Mouse (Mus musculus) neural tube, embryonic 13.5 days (tissue): ENCODE results near the gene Agap2. TPM values are rescaled to one million over a fixed set of nuclear protein-coding genes. Genes with fewer than 3 reads are reported as not detected.

Source experiments
- ATAC-seq: fragments of 200-750 bp; cut with Nextera tagmentation; 2 replicates; pipeline ENCODE4 v1.8.0; 2017; ENCODE audit warnings: low read depth, mild to moderate bottlenecking, moderate TSS enrichment, moderate library complexity
- H3K27ac ChIP-seq: fragments of 300-500 bp; sonication (generic); replicated peaks from 2 replicates; pipeline ENCODE4 v1.5.1; 2015; ENCODE audit warnings: moderate library complexity, mild to moderate bottlenecking, inconsistent platforms
- H3K27me3 ChIP-seq: fragments of 300-500 bp; sonication (generic); 2 replicates; pipeline ENCODE4 v1.6.1; 2015; ENCODE audit warnings: mild to moderate bottlenecking, inconsistent platforms
- H3K36me3 ChIP-seq: fragments of 300-500 bp; sonication (generic); 2 replicates; pipeline ENCODE4 v1.6.1; 2015; ENCODE audit warnings: mild to moderate bottlenecking, inconsistent platforms
- H3K4me1 ChIP-seq: fragments of 300-500 bp; sonication (generic); replicated peaks from 2 replicates; pipeline ENCODE4 v1.6.1; 2015; ENCODE audit warnings: inconsistent platforms
- H3K4me2 ChIP-seq: fragments of 300-500 bp; sonication (generic); 2 replicates; pipeline ENCODE4 v1.6.1; 2015; ENCODE audit warnings: inconsistent platforms, mild to moderate bottlenecking, moderate library complexity
- H3K4me3 ChIP-seq: fragments of 300-500 bp; sonication (generic); 2 replicates; pipeline ENCODE4 v1.5.1; 2015; ENCODE audit warnings: mild to moderate bottlenecking, inconsistent platforms
- H3K9ac ChIP-seq: fragments of 300-500 bp; sonication (generic); 2 replicates; pipeline ENCODE4 v1.6.1; 2015; ENCODE audit warnings: moderate library complexity, mild to moderate bottlenecking, inconsistent platforms
- H3K9me3 ChIP-seq: fragments of 300-500 bp; sonication (generic); 2 replicates; pipeline ENCODE4 v1.6.1; 2016; ENCODE audit warnings: inconsistent platforms
- WGBS: fragments of 180-500 bp; shearing (Covaris S2); methylation state at CpG from one replicate; pipeline ENCODE4 v1.1.7; 2015; 5-methylcytosine and 5-hydroxymethylcytosine counted together
- polyA plus RNA-seq: library from polyadenylated mRNA; unstranded; fragments of >200 nt; fragmentation: Nextera tagmentation; extraction: Ambion mirVana; gene quantifications from 2 replicates; pipeline ENCODE4 v1.2.1, GENCODE M21; 2015

Agap2 gene
- polyA plus RNA-seq, 1 experiment from 2014 or later, result 1.9 TPM

GRCm38 (mm10) chr10:127081996-127082620, 7.0 kb downstream of the Agap2 start:
- ATAC-seq, result no peak

GRCm38 (mm10) chr10:127083292-127083914, 8.3 kb downstream of the Agap2 start:
- Histone ChIP-seq H3K9ac (no peak overlapping the region), H3K36me3 (peaks cover 49% of the 10 kb centered on the region), H3K4me1 (peaks cover 43% of the 10 kb centered on the region), H3K4me2 (no peak overlapping the region), H3K9me3 (no peaks in the 10 kb centered on the region), H3K27me3 (peaks cover 79% of the 10 kb centered on the region), H3K27ac (no peak overlapping the region), H3K4me3 (no peak overlapping the region)
- WGBS, result 37% methylated on average over 8 of the region's 8 CpGs
- no peak for ATAC-seq

More at GRCm38 (mm10) chr10:127081996-127082620, 7.0 kb downstream of the Agap2 start:
- H3K4me2 ChIP-seq, result peak overlapping the region; percentile 87
- H3K4me1 ChIP-seq, result peaks cover 54% of the 10 kb centered on the region
- H3K4me3 ChIP-seq, result peak overlapping the region; percentile 82
- 0 out of 2 replicates have a peak overlapping the region, but pooled peaks have one; percentile 4 for H3K27ac ChIP-seq
- WGBS, result 32% methylated on average over 8 of the region's 8 CpGs
- H3K9ac ChIP-seq, result peak overlapping the region; percentile 96
- peaks cover 78% of the 10 kb centered on the region for H3K27me3 ChIP-seq
- peaks cover 36% of the 10 kb centered on the region for H3K36me3 ChIP-seq
- no peaks in the 10 kb centered on the region for H3K9me3 ChIP-seq

DNA sequence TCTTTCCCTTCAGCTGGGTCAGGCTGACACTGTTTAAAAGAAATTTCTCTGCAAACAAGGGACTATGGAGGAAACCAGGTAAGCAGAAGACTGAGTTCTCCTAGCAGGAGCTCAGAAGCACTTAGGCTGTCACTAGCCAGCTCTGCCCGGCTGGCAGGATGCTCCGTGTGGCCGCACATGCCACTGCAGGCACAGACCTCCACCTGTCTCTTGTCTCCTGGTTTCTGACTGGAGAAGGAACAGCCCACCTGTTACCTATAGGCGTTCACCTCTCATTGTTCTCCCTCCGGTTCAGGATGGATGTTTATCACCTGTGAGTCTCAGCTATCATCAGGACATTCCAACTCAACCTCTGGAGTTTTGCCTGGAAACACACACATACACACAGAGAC, 8.8 kb downstream of the Agap2 start:
- no peak overlapping the region for H3K9ac ChIP-seq

GRCm38 (mm10) chr10:127085052-127085451, 10.0 kb downstream of the Agap2 start:
- no peak overlapping the region for H3K9ac ChIP-seq
- H3K27me3 ChIP-seq, result peaks cover 91% of the 10 kb centered on the region
- 84% methylated on average over 9 of the region's 9 CpGs for WGBS
- H3K4me3 ChIP-seq, result no peak overlapping the region
- ATAC-seq, result no peak
- H3K27ac ChIP-seq, result no peak overlapping the region
- H3K9me3 ChIP-seq, result no peaks in the 10 kb centered on the region
- peaks cover 36% of the 10 kb centered on the region for H3K4me1 ChIP-seq
- H3K4me2 ChIP-seq, result no peak overlapping the region
- peaks cover 62% of the 10 kb centered on the region for H3K36me3 ChIP-seq

More for the DNA sequence above, 8.8 kb downstream of the Agap2 start:
- peaks cover 84% of the 10 kb centered on the region for H3K27me3 ChIP-seq
- ATAC-seq, result no peak
- peaks cover 52% of the 10 kb centered on the region for H3K36me3 ChIP-seq
- no peak overlapping the region for H3K4me2 ChIP-seq
- no peak overlapping the region for H3K27ac ChIP-seq
- H3K4me3 ChIP-seq, result no peak overlapping the region
- peaks cover 41% of the 10 kb centered on the region for H3K4me1 ChIP-seq
- no peaks in the 10 kb centered on the region for H3K9me3 ChIP-seq
- WGBS, result 49% methylated on average over 5 of the region's 5 CpGs

DNA sequence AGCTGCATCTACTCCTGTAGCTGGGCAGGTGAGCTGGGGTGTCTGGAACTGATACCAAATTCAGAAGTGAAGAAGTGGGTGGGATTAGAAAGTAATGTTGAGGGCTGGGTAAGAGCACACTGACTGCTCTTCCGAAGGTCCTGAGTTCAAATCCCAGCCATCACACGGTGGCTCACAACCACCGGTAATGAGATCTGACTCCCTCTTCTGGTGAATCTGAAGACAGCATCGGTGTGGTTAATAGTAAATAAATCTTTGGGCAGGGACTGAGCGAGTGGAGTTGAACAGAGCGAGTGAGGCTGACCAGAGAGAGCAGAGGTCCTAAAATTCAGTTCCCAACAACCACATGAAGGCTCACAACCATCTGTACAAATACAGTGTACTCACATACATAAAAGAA, 10.5 kb downstream of the Agap2 start:
- Histone ChIP-seq H3K9me3 (no peaks in the 10 kb centered on the region), H3K9ac (no peak overlapping the region), H3K4me3 (no peak overlapping the region), H3K36me3 (peaks cover 67% of the 10 kb centered on the region), H3K4me1 (peaks cover 34% of the 10 kb centered on the region), H3K27ac (no peak overlapping the region), H3K27me3 (peaks cover 91% of the 10 kb centered on the region), H3K4me2 (no peak overlapping the region)
- no peak for ATAC-seq
- 60% methylated on average over 6 of the region's 6 CpGs for WGBS

DNA sequence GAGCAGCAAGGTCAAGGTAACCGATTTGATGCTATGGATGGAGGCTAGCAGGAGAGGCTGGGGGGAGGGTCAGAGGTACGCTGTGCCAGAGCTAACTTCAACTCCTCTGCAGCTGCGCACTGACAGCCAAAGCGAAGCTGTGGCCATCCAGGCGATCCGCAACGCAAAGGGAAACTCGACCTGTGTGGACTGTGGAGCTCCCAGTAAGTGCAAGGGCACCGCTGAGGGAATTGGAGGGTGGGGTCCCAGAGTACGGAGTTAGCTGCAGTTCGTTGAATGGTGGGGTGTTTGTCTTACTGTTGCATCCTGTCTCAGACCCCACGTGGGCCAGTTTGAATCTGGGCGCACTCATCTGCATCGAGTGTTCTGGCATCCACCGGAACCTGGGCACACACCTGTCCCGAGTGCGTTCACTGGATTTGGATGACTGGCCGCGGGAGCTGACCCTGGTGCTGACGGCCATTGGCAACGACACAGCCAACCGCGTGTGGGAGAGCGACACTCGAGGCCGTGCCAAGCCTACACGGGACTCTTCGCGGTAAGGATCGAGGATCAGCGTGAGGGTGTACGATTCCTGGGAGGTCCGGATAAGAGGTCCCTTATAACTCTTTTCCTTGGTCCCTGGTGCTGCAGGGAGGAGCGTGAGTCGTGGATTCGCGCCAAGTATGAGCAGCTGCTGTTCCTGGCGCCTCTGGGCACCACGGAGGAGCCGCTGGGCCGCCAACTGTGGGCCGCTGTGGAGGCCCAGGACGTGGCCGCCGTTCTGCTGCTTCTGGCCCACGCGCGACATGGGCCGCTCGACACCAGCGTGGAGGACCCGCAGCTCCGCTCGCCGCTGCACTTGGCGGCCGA, 15.7 kb downstream of the Agap2 start:
- peak; percentile 45 for ATAC-seq

DNA sequence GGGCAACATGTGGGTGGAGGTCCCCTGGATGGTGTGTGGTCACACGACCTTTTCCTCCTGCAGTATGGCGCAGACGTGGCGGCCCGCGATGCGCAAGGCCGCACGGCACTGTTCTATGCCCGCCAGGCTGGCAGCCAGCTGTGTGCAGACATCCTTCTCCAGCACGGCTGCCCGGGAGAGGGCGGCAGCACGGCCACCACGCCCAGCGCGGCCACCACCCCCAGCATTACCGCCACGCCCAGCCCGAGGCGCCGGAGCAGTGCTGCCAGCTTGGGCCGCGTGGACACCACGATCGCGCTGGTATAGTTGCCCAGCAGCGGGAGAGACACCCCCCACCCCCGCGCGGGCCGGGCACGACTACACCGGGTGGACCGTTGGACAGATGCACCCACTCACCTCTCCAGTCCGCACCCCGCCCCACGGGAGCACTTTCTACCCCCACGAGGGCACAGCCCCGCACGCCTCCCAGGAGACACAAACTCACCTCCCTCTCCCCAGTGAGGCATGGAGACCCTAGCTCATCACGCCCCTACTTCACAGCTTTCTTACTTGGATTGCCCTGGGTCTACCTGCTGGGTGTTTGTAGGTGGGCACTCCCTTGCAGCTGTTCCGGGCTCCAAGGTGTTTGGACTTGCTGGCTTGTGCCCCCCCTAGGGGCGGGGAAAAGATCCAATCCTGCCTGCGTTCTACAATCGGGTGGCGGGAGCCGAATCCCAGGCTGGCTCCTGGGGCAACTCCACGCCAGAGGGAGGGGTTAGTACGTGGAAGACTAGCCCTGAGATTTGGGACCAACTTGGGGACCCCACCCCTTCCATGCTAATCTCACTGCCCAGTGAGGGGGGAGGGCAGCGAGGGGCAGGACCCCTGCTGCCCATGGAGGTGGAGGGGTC, 16.7 kb downstream of the Agap2 start:
- Histone ChIP-seq H3K27me3 (peaks cover 71% of the 10 kb centered on the region), H3K27ac (no peak overlapping the region), H3K36me3 (peaks cover 71% of the 10 kb centered on the region), H3K4me1 (peaks cover 38% of the 10 kb centered on the region), H3K9me3 (no peaks in the 10 kb centered on the region), H3K9ac (peak overlapping the region; percentile 52), H3K4me3 (peak overlapping the region; percentile 25), H3K4me2 (peak overlapping the region; percentile 49)
- peak; percentile 36 for ATAC-seq
- WGBS, result 13% methylated on average over 47 of the region's 51 CpGs

More for the DNA sequence above, 15.7 kb downstream of the Agap2 start:
- no peaks in the 10 kb centered on the region for H3K9me3 ChIP-seq
- H3K27ac ChIP-seq, result no peak overlapping the region
- H3K36me3 ChIP-seq, result peaks cover 64% of the 10 kb centered on the region
- WGBS, result 6% methylated on average over 57 of the region's 57 CpGs
- H3K4me2 ChIP-seq, result peak overlapping the region; percentile 49
- H3K4me1 ChIP-seq, result peaks cover 38% of the 10 kb centered on the region
- H3K4me3 ChIP-seq, result peak overlapping the region; percentile 25
- H3K27me3 ChIP-seq, result peaks cover 77% of the 10 kb centered on the region
- peak overlapping the region; percentile 52 for H3K9ac ChIP-seq

DNA sequence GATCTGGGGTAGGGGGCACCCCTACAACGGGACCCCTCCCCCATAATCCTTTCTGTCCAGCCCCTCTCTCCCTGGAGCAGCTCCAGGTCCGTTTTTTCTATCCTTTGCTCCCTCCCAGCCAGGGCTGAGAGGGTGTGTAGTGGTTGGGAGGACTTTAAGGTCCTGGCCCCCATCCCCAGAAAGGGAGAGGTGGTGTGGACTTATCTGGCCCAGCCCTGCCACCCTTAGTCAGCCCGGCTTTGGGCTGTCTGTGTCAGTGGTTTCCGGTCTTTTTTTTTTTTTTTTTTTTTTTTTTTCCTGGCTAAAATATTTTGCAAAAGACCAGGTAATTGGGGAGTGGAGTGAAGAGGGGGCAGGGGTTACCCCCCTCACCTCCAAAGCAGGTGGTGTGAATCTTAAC, 17.7 kb downstream of the Agap2 start:
- no peak overlapping the region for H3K4me2 ChIP-seq
- peaks cover 61% of the 10 kb centered on the region for H3K27me3 ChIP-seq
- no peak for ATAC-seq
- peaks cover 38% of the 10 kb centered on the region for H3K4me1 ChIP-seq
- 53% methylated on average over 4 of the region's 4 CpGs for WGBS
- H3K27ac ChIP-seq, result no peak overlapping the region
- H3K4me3 ChIP-seq, result no peak overlapping the region
- H3K9ac ChIP-seq, result no peak overlapping the region
- H3K9me3 ChIP-seq, result no peaks in the 10 kb centered on the region
- peaks cover 71% of the 10 kb centered on the region for H3K36me3 ChIP-seq

GRCm38 (mm10) chr10:127094382-127094802, 19.3 kb downstream of the Agap2 start:
- Histone ChIP-seq H3K4me3 (no peak overlapping the region), H3K36me3 (peaks cover 73% of the 10 kb centered on the region), H3K27ac (peak overlapping the region; percentile 54; the same call in 1 of the 2 replicates), H3K9me3 (no peaks in the 10 kb centered on the region), H3K4me2 (no peak overlapping the region), H3K27me3 (peaks cover 45% of the 10 kb centered on the region), H3K9ac (no peak overlapping the region), H3K4me1 (peaks cover 38% of the 10 kb centered on the region)
- 43% methylated on average over 7 of the region's 7 CpGs for WGBS
- ATAC-seq, result no peak

DNA sequence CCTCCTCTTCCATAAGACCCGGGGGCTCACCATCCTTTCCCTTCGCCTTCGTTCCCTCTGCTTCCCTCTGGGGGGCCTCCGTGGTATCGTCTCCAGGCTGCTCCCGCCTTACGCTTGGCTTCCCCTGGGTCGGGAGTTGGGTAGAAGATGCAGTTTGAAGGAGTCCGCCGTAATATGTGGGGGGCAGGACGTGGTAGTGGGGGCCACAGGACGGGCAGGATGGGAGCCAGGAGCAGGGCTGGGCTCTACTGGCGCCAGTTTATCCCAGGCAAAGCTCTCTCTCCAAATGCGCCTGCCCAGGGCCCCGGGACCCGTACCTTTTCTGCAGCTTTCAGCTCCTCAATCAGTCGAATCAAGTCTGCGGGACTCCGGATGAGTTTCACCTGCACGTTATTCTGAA, 23.4 kb downstream of the Agap2 start:
- no peak for ATAC-seq
- peaks cover 3% of the 10 kb centered on the region; the same call in 1 of the 2 replicates for H3K27me3 ChIP-seq
- WGBS, result 79% methylated on average over 20 of the region's 20 CpGs
- H3K9me3 ChIP-seq, result no peaks in the 10 kb centered on the region
- H3K4me3 ChIP-seq, result no peak overlapping the region
- no peak overlapping the region for H3K27ac ChIP-seq
- no peak overlapping the region for H3K9ac ChIP-seq
- peaks cover 80% of the 10 kb centered on the region for H3K36me3 ChIP-seq
- H3K4me1 ChIP-seq, result peaks cover 17% of the 10 kb centered on the region
- H3K4me2 ChIP-seq, result no peak overlapping the region

- peaks cover 10% of the 10 kb centered on the region for H3K4me1 ChIP-seq
- H3K4me2 ChIP-seq, result no peak overlapping the region
- no peak overlapping the region for H3K9ac ChIP-seq
- H3K27ac ChIP-seq, result no peak overlapping the region
- ATAC-seq, result no peak
- no peaks in the 10 kb centered on the region for H3K27me3 ChIP-seq
- H3K36me3 ChIP-seq, result peaks cover 85% of the 10 kb centered on the region
- 90% methylated on average over 10 of the region's 10 CpGs for WGBS
- H3K9me3 ChIP-seq, result no peaks in the 10 kb centered on the region
- H3K4me3 ChIP-seq, result no peak overlapping the region
These were observed 24.1 kb downstream of the Agap2 start for GRCm38 (mm10) chr10:127099191-127099590.
